Mouse (Mus musculus) adrenal gland, postnatal 0 days (tissue): Measurements from ENCODE around the gene Spin2g. TPM values are rescaled to one million over a fixed set of nuclear protein-coding genes. Genes with fewer than 3 reads are reported as not detected.

Experiments
- polyA plus RNA-seq: library from polyadenylated mRNA; unstranded; fragments of >200 nt; fragmentation: Nextera tagmentation; extraction: Ambion mirVana; gene quantifications from 2 replicates; pipeline ENCODE4 v1.2.1, GENCODE M21; 2015

Spin2g gene
- polyA plus RNA-seq: not detected in 2 replicates

DNA sequence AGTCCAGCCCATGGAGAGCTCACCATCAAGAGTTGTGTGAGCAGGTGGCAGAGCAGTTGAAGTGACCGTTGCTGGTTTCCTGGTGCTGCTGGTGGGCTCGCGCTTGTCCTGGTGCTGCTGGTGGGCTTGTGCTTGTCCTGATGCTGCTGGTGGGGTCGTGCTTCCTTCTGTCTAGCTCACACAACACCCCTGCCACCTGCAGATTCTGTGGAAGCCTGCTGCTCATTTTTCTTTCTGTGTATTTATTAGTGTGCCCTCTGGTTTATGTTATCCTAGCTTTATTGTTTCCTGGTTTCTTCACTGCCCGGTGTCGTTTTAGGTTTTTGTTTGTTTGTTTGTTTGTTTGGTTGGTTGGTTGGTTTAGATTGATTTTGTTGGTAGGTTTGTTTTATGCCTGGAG lies at the start of gene Spin2g:
Gene Spin2g (minus strand): TSS at position 101 of the 400 bp plus-strand sequence.

Other genes starting within 250 kb of the Spin2g start
- gene Btbd35f9, start 77.2 kb downstream of the Spin2g start, polyA plus RNA-seq: not detected in 2 replicates
- gene Btbd35f8, start 211.8 kb upstream of the Spin2g start, polyA plus RNA-seq: not detected in 2 replicates